Mouse (Mus musculus) CH12F3 (cell line): ENCODE data around the gene Tbkbp1.
"Not testable (repeated sequence)": the region's sequence is repeated elsewhere in the genome, so short reads cannot be mapped to it uniquely, and the experiment has no call there.

Source experiments
- in situ Hi-C: fragments of 300-500 bp; cut with MboI; formaldehyde crosslinking; loops from 2 replicates; pipeline ENCODE4 v1.14.3; 2020; ENCODE audit warnings: low sequenced_read_pairs

The Tbkbp1 gene

GRCm38 (mm10) chr11:97151343-97151801, at the start of gene Tbkbp1:
TSS of gene Tbkbp1 (minus strand) at chr11:97151495.
- in situ Hi-C loops, result no loop called here

GRCm38 (mm10) chr11:97199519-97199918, 48.2 kb upstream of the Tbkbp1 start:
- in situ Hi-C loops, result no loop called here

- in situ Hi-C loops, result no loop called here
Measured at GRCm38 (mm10) chr11:97198601-97199000, 47.3 kb upstream of the Tbkbp1 start.

GRCm38 (mm10) chr11:97197021-97197420, 45.7 kb upstream of the Tbkbp1 start:
- in situ Hi-C loops, result no loop called here

GRCm38 (mm10) chr11:97196541-97196940, 45.2 kb upstream of the Tbkbp1 start:
- in situ Hi-C loops, result no loop called here

- in situ Hi-C loops, result no loop called here
Measured at GRCm38 (mm10) chr11:97192621-97192951, 41.3 kb upstream of the Tbkbp1 start.

GRCm38 (mm10) chr11:97191915-97192620, 40.8 kb upstream of the Tbkbp1 start:
- in situ Hi-C loops, result no loop called here

- in situ Hi-C loops, result no loop called here
Measured at GRCm38 (mm10) chr11:97190992-97191391, 39.7 kb upstream of the Tbkbp1 start.

- in situ Hi-C loops, result not testable (repeated sequence)
Measured at GRCm38 (mm10) chr11:97189645-97190044, 38.4 kb upstream of the Tbkbp1 start.

- in situ Hi-C loops, result no loop called here
Measured at GRCm38 (mm10) chr11:97189231-97189630, 37.9 kb upstream of the Tbkbp1 start.

- in situ Hi-C loops, result no loop called here
Measured at GRCm38 (mm10) chr11:97188643-97188955, 37.3 kb upstream of the Tbkbp1 start.

- in situ Hi-C loops, result no loop called here
Measured at GRCm38 (mm10) chr11:97187764-97188642, 36.7 kb upstream of the Tbkbp1 start, which contains the start of gene Kpnb1. TSS of gene Kpnb1 (minus strand) at chr11:97187881.

GRCm38 (mm10) chr11:97186947-97187763, 35.9 kb upstream of the Tbkbp1 start:
- in situ Hi-C loops, result no loop called here

- in situ Hi-C loops, result no loop called here
Measured at GRCm38 (mm10) chr11:97185704-97186614, 34.7 kb upstream of the Tbkbp1 start.

GRCm38 (mm10) chr11:97184875-97185274, 33.6 kb upstream of the Tbkbp1 start:
- in situ Hi-C loops, result no loop called here

GRCm38 (mm10) chr11:97182446-97182845, 31.2 kb upstream of the Tbkbp1 start:
- in situ Hi-C loops, result no loop called here

GRCm38 (mm10) chr11:97181061-97181460, 29.8 kb upstream of the Tbkbp1 start:
- in situ Hi-C loops, result no loop called here

GRCm38 (mm10) chr11:97178198-97178597, 26.9 kb upstream of the Tbkbp1 start:
- in situ Hi-C loops, result no loop called here

- in situ Hi-C loops, result no loop called here
Measured at GRCm38 (mm10) chr11:97176851-97177250, 25.6 kb upstream of the Tbkbp1 start.

GRCm38 (mm10) chr11:97175499-97175898, 24.2 kb upstream of the Tbkbp1 start:
- in situ Hi-C loops, result no loop called here
